Mouse (Mus musculus): ENCODE data around the gene Gm17304. TPM values are rescaled to one million over a fixed set of nuclear protein-coding genes. Genes with fewer than 3 reads are reported as not detected.

Gm17304 gene
- total RNA-seq, 2 experiments from 2014 or later = not detected

GRCm38 (mm10) chr5:106615006-106615405 is 6.1 kb downstream of the Gm17304 start:
- intact Hi-C loops (cut with DNase I) = no loop called here
- no peak for DNase-seq (ENCODE audit: extremely low spot score in 1 of 2, low spot score in 2 of 2)

GRCm38 (mm10) chr5:106620446-106620845 is 11.5 kb downstream of the Gm17304 start:
- DNase-seq (ENCODE audit: extremely low spot score in 1 of 2, low spot score in 2 of 2) = no peak
- intact Hi-C loops (cut with DNase I) = no loop called here

GRCm38 (mm10) chr5:106622193-106622592 is 13.3 kb downstream of the Gm17304 start:
- intact Hi-C loops (cut with DNase I) = no loop called here
- no peak for DNase-seq (ENCODE audit: extremely low spot score in 1 of 2, low spot score in 2 of 2)

- intact Hi-C loops (cut with DNase I) = no loop called here
- DNase-seq (ENCODE audit: extremely low spot score in 1 of 2, low spot score in 2 of 2) = no peak
These were observed 14.4 kb downstream of the Gm17304 start for GRCm38 (mm10) chr5:106623337-106623736.

- no peak for DNase-seq (ENCODE audit: extremely low spot score in 1 of 2, low spot score in 2 of 2)
- intact Hi-C loops (cut with DNase I) = no loop called here
These were observed 19.7 kb downstream of the Gm17304 start for GRCm38 (mm10) chr5:106628369-106629149.

GRCm38 (mm10) chr5:106636423-106636946 is 27.6 kb downstream of the Gm17304 start:
- DNase-seq (ENCODE audit: extremely low spot score in 1 of 2, low spot score in 2 of 2) = no peak
- intact Hi-C loops (cut with DNase I) = no loop called here

- intact Hi-C loops (cut with DNase I) = no loop called here
- DNase-seq (ENCODE audit: extremely low spot score in 1 of 2, low spot score in 2 of 2) = no peak
These were observed 30.7 kb downstream of the Gm17304 start for GRCm38 (mm10) chr5:106639627-106640026.

- DNase-seq (ENCODE audit: extremely low spot score in 1 of 2, low spot score in 2 of 2) = no peak
- intact Hi-C loops (cut with DNase I) = no loop called here
These were observed 31.4 kb downstream of the Gm17304 start for GRCm38 (mm10) chr5:106640235-106640809.

- intact Hi-C loops (cut with DNase I) = no loop called here
- no peak for DNase-seq (ENCODE audit: extremely low spot score in 1 of 2, low spot score in 2 of 2)
These were observed 33.0 kb downstream of the Gm17304 start for GRCm38 (mm10) chr5:106641876-106642275.

GRCm38 (mm10) chr5:106643434-106643833 is 34.5 kb downstream of the Gm17304 start:
- intact Hi-C loops (cut with DNase I) = no loop called here
- DNase-seq (ENCODE audit: extremely low spot score in 1 of 2, low spot score in 2 of 2) = no peak

GRCm38 (mm10) chr5:106649441-106649840 is 40.5 kb downstream of the Gm17304 start:
- intact Hi-C loops (cut with DNase I) = loop anchor here (5.0 kb wide), 1 partner anchor 182 kb away; no protein-coding TSS in a partner anchor
- no peak for DNase-seq (ENCODE audit: extremely low spot score in 1 of 2, low spot score in 2 of 2)

GRCm38 (mm10) chr5:106649995-106650394 is 41.1 kb downstream of the Gm17304 start:
- DNase-seq (ENCODE audit: extremely low spot score in 1 of 2, low spot score in 2 of 2) = no peak
- intact Hi-C loops (cut with DNase I) = loop anchor here (5.0 kb wide), 1 partner anchor 183 kb away; no protein-coding TSS in a partner anchor

GRCm38 (mm10) chr5:106652220-106652753 is 43.4 kb downstream of the Gm17304 start:
- intact Hi-C loops (cut with DNase I) = no loop called here
- DNase-seq (ENCODE audit: extremely low spot score in 1 of 2, low spot score in 2 of 2) = no peak

- intact Hi-C loops (cut with DNase I) = no loop called here
- DNase-seq (ENCODE audit: extremely low spot score in 1 of 2, low spot score in 2 of 2) = no peak
These were observed 44.0 kb downstream of the Gm17304 start for GRCm38 (mm10) chr5:106652790-106653328.

Other genes with a start within 250 kb of the Gm17304 start
- 1 to 10 TPM; 1.3 to 1.4 TPM for gene Barhl2, start 150.9 kb upstream of the Gm17304 start, total RNA-seq (2021)
- gene Zfp644, start 88.2 kb downstream of the Gm17304 start, total RNA-seq (2021) = 10 to 100 TPM; 91.0 to 91.7 TPM

Measured in left cerebral cortex, postnatal 10 days (tissue).